10 mouse cellular contexts compared by ENCODE assay signal in genomic region chr9:123928759-123929246, GRCm38 (mm10). TPM values are rescaled to one million over a fixed set of nuclear protein-coding genes. Genes with fewer than 3 reads are reported as not detected.
DNase-seq lines count a peak whose midpoint lies in the region; ATAC-seq lines count a peak whose summit lies in the region.
"Had no signal": no experiment of that assay in that cellular context is flagged by ENCODE, and none has a peak within 500 bp of the region (broad histone marks: within the 10 kb centered on the region; RNA-seq: fewer than 3 reads in every experiment).

No protein-coding gene starts in this region.

- ATAC-seq in heart, embryonic 13.5 days (ENCODE audit: extremely low read depth, insufficient number of reproducible peaks, low FRiP score, low TSS enrichment), result no peak

- no peaks in the 10 kb centered on the region for H3K36me3 ChIP-seq in heart, embryonic 13.5 days
- H3K36me3 ChIP-seq: embryonic facial prominence, embryonic 12.5 days; neural tube, embryonic 13.5 days had no signal

- H3K27ac ChIP-seq in heart, embryonic 13.5 days (replicated peaks), result peak overlapping the region; percentile 33; the same call in 1 of the 2 replicates
- H3K27ac ChIP-seq: embryonic facial prominence, embryonic 12.5 days; neural tube, embryonic 13.5 days had no signal

- peaks cover 34% of the 10 kb centered on the region for H3K4me1 ChIP-seq in heart, embryonic 13.5 days

- no peak overlapping the region for H3K4me3 ChIP-seq in heart, embryonic 13.5 days
- H3K4me3 ChIP-seq: embryonic facial prominence, embryonic 12.5 days; neural tube, embryonic 13.5 days had no signal

- H3K9me3 ChIP-seq in heart, embryonic 13.5 days, result no peaks in the 10 kb centered on the region
- H3K9me3 ChIP-seq: embryonic facial prominence, embryonic 12.5 days; neural tube, embryonic 13.5 days had no signal

- H3K27me3 ChIP-seq in heart, embryonic 13.5 days (replicated peaks), result 0 out of 2 replicates have a peak, but pooled peaks cover 1% of the 10 kb centered on the region
- H3K27me3 ChIP-seq: neural tube, embryonic 13.5 days had no signal

- peak overlapping the region; percentile 46 for H3K4me2 ChIP-seq in heart, embryonic 13.5 days
- H3K4me2 ChIP-seq: embryonic facial prominence, embryonic 12.5 days; neural tube, embryonic 13.5 days had no signal

- 0 out of 2 replicates have a peak overlapping the region, but pooled peaks have one; percentile 44 for H3K9ac ChIP-seq in heart, embryonic 13.5 days
- H3K9ac ChIP-seq: embryonic facial prominence, embryonic 12.5 days; neural tube, embryonic 13.5 days had no signal

- peak; percentile 78 to 79 for DNase-seq in B cell, adult 2 months
- peak; percentile 87 for DNase-seq in T-cell, adult 2 months (ENCODE audit: low spot score)
- peak; percentile 67 for DNase-seq in lung, postnatal 36 days
- peak; percentile 87 for DNase-seq in thymus, postnatal 0 days (ENCODE audit: low spot score)
- no peak for DNase-seq in urinary bladder, adult 2 months (ENCODE audit: low spot score)
- DNase-seq in urinary bladder, adult 18-20 months (ENCODE audit: low spot score in 2 of 2), result no peak
- no peak for DNase-seq in cerebellum, adult 11 months

- WGBS in heart, embryonic 13.5 days, result 25% methylated on average over 8 of the region's 8 CpGs

RNA-seq across cellular contexts. Expression of gene Ccr1, which starts 39.7 kb away (rescaled TPM):
- 1.2 and 1.4 TPM in 2 replicates for polyA plus RNA-seq in heart, embryonic 13.5 days (2015; fragmentation: Nextera tagmentation; extraction: Ambion mirVana)
- polyA plus RNA-seq in thymus, postnatal 0 days (2015; fragmentation: Nextera tagmentation; extraction: Ambion mirVana), result 3.1 and 3.2 TPM in 2 replicates
- polyA plus RNA-seq in urinary bladder, adult 2 months (2012; rRNA removed), result 3.0 and 3.8 TPM in 2 replicates

RNA-seq across cellular contexts. Expression of gene Ccr1l1, which starts 49.4 kb away (rescaled TPM):
- polyA plus RNA-seq in heart, embryonic 13.5 days (2015; fragmentation: Nextera tagmentation; extraction: Ambion mirVana), result not detected in 2 replicates
- polyA plus RNA-seq in thymus, postnatal 0 days (2015; fragmentation: Nextera tagmentation; extraction: Ambion mirVana), result not detected in 2 replicates
- 0.17 and 0.37 TPM in 2 replicates for polyA plus RNA-seq in urinary bladder, adult 2 months (2012; rRNA removed)
- polyA plus RNA-seq: embryonic facial prominence, embryonic 12.5 days; neural tube, embryonic 13.5 days had no signal

Comparison
In these comparisons a context has a peak if more than half of its experiments do, and no peak if none do; other contexts are left out.
1. DNase-seq: peak in B cell, adult 2 months (2 of 2), T-cell, adult 2 months (single experiment), lung, postnatal 36 days (single experiment) and thymus, postnatal 0 days (single experiment); none in urinary bladder, adult 2 months (single experiment), urinary bladder, adult 18-20 months (0 of 2) and cerebellum, adult 11 months (single experiment).